Mouse (Mus musculus): ENCODE data around the gene Foxp1. TPM values are rescaled to one million over a fixed set of nuclear protein-coding genes. Genes with fewer than 3 reads are reported as not detected.

Gene Foxp1
- total RNA-seq, 4 experiments from 2014 or later: 27.2 to 37.3 (median 31.2) TPM

DNA sequence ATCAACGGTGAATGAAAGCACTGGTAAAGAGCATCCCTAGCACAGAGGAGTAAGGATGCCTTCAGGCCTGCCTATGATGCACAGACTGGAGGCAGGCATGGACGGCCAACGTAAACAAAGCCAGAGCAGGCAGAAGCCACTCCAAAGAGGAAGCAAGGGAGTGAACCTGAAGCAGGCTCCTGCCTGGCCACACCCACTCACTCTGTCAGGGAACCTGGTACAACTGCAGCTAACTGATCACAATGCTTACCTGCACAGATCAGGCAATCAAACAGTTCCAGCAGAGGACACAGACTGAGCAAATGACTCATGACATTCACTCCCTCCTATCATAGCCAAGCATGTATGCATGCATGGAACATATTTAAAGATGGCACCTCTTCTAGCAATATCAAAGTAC lies 237.5 kb downstream of the Foxp1 start:
- no peak for DNase-seq (ENCODE audit: low spot score)

DNA sequence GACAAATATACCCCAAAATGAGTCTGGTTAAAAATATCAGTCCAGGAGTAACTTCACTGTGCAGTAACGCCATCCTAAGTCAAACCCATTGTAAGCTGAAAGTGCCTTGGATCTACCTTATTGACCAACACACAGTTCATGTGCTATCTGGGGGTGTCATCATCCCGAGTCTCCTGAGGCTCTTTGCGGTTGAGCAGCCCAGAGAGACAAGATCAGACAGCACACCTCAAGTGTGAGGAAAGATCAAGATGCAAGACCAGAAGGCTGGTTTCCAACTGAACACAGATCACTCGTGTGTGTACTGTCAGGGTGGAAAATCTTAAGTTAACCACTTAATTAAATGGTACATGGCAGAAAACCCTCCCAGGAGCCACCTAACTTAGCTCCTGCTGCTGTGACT lies 238.5 kb downstream of the Foxp1 start:
- no peak for DNase-seq (ENCODE audit: low spot score)

- no peak for DNase-seq (ENCODE audit: low spot score)
These were observed 239.5 kb downstream of the Foxp1 start for GRCm38 (mm10) chr6:99282866-99283657.

DNA sequence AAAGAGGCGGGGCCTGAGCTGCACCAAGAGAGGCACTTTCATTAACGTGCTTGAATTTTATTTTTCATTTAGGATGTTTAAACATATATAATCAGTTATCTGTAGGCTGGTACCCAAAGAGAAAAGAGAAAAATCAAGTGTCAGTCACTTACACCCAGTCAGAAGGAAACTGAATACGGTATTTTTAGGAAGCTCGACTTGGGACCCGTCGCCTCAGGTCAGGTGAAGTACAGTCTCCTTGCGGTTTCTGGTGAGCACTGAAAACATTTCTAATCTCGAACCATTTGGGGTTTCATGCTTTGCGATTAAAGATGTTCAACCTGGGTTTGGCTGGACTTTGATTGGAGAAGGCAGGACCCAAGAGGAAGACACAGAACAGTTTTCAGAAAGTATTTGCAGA lies 241.1 kb downstream of the Foxp1 start:
- no peak for DNase-seq (ENCODE audit: low spot score)

DNA sequence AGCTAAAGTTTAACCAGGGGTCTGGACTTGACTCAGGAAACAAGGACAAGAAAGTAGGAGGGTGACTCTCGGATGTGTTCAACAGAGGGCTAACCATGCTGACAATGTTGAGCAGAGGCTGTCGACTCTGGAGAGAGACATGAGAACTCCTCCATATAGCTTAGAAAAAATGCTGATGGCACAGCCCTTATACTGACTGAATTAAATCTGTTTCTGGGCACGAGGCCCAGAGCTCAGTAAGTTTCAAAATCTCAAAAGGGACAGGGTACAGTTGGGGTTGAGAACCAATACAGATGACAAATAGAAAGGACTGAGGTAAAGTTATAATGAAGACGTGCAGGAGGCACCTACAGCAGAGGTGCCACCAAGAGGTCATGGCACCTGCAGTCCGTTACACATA lies 241.9 kb downstream of the Foxp1 start:
- no peak for DNase-seq (ENCODE audit: low spot score)

GRCm38 (mm10) chr6:99277251-99277650 lies 245.3 kb downstream of the Foxp1 start:
- DNase-seq (ENCODE audit: low spot score): no peak

DNA sequence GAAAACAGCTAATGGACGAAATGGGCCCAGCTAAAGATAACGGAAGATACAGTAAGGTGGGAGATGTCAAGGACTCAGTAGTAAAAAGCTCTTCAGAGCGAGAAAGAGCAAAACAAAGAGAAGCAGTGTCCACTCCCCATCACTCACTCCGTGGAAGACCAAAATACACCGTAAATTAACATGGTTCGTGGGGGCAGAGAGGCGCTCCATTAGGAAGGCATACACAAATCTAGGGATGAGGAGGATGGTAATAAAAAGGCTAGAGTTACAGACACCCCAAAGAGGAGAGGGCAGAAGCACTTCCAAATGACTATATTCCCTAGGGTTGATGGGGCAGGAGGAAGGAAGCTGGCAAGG lies 246.2 kb downstream of the Foxp1 start:
- no peak for DNase-seq (ENCODE audit: low spot score)

DNA sequence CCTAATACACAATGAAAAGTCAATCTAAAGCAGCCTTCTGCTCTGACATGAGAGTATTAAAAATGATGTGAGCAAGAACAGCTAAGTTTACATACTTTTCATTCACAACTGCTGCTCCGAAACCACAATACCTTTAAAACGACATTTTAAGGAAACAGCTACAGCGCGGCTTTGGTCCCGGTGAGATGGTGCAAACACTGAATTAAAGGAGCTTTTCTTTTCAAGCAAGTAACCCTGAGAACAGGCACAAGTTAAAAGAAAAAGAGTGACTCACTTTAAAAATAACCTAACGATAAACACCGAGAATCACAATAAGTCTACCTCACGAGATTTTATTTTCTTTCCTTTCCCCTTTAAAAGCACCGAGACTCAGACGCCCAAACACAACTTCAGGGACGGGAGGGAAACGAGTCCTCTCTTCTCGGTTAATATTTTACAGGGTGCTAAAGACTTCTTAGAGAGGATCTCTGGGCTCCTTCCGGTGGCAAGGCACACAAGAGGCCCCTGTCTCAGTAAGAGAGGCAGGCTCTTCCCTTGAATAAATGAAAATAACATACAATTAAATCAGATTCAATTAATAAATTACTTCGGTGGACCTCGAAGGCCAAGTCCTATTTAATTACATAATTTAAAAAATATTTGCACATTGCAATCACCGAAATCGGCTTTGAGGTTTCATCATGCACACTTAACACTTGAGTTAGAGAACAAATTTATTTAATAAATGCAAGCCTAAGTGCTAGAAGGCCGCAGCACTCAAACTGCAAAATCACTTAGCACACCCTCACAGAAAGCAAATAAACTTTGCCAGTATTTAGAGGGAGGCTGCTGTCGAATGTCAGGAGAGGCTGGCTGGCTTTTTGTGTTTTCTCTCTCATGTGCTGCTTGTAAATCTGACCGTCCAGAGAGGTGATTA lies 246.9 kb downstream of the Foxp1 start:
- DNase-seq (ENCODE audit: low spot score): no peak

- DNase-seq (ENCODE audit: low spot score): no peak
These were observed 247.9 kb downstream of the Foxp1 start for GRCm38 (mm10) chr6:99274667-99275066.

DNA sequence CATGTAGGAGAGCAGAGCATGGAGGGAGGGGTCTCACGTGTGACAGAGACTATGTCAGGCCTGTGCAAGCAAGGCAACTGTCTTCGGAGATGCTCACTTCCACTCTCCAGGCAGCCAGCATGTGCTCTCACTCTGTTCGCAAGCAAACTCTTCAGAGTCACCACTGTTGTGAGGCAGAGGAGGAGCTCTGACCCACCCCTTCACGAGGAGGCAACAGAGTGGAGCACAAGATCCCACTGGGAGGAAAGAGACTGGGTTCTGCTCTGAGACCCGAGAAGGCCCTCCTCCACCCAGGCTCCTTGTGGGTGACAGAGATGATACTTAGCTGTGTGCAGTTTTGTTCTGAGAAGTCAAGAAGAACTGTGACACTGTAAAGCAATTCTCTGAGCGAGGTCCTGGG lies 248.3 kb downstream of the Foxp1 start:
- DNase-seq (ENCODE audit: low spot score): no peak

DNA sequence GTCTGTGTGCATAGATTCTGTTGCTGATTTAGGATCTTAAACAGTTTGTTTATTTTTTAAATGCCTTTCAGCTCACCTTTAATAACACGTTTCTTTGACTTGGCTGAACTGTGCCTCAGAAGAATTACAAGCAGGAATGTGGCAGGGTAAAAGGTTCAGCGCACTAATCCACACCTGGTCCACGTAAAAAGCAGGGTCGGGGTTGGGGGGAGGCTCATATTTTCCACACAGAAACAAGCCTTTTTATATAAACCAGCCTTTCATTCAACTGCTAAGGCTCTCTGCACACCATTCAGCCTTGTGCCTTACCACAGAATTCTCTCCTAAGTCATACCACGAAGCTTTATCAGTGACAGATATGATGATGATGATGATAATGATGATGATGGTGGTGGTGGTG lies 249.3 kb downstream of the Foxp1 start:
- no peak for DNase-seq (ENCODE audit: low spot score)

DNA sequence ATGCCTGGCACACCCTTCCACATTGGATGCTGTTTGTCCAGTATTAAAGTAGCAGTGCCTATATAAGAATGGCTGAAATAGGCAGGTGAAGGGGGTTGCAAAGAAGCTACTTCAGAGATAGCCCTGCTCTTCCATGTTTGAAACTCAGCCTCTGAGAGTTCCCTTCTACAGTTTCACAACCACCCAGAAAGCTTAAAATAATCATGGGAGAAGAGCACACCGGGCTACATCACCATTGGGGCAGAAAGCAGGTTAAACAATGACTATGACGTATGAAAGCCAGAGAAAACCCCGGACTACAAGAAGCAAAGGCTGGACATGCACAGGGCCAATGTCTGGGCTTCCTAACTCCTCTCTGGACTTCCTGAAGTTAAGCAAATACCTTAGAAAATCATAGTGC lies 250.3 kb downstream of the Foxp1 start:
- no peak for DNase-seq (ENCODE audit: low spot score)

- DNase-seq (ENCODE audit: low spot score): no peak
These were observed 250.8 kb downstream of the Foxp1 start for GRCm38 (mm10) chr6:99271741-99272140.

DNA sequence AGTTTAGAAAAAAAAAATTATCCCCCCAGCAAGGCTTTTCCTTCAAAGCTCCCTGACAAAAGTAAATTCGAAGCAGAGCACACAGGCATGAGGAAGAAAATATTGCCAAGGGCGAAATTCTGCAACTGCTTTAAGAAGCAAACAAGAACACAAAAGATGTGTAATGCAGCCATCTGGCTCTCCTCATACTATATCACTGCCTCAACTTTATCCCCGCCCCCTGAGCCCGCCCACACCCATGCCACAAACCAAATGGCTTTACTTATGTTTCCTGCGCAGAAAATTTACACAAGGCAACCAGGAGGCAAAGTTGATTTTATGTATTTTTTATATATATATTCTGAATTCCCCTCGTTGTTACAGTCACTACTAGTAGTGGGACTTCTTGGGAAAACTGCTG lies 252.6 kb downstream of the Foxp1 start:
- no peak for DNase-seq (ENCODE audit: low spot score)

- DNase-seq (ENCODE audit: low spot score): no peak
These were observed 254.1 kb downstream of the Foxp1 start for GRCm38 (mm10) chr6:99268171-99269061.

DNA sequence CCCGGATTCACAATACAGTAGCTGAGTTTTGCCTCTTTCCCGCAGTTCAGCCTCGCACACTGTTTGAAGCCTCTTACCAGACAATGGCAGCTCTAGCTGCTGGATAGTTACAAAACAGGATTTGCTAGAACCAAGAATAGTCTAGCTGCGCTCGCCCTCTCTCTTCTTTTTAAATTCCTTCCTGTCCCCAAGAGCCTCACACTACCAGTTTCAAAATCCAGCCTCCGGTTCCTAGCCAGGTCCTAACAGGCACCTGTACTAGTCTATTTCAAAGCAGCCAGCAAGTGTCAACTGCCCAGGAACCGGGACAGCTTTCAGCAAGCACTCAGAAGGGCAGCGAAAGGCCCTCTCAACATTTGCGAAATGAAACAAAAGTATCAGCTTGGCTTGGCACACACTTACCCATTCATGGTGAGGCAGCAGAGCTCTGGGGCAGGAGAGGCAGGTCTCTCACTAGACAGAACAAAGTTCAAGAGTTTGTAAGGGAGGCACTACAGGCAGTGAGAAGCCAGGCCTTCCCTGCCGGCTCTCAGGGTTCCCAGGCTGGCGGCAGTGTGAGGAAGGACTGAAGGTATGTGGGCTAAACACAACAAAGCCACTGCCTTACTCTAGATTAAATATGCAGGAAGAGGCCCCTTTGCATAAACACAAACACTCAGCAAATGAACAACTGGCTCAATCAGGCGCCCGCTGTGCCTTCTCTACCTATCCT lies 256.4 kb downstream of the Foxp1 start:
- DNase-seq (ENCODE audit: low spot score): no peak

GRCm38 (mm10) chr6:99265173-99265572 lies 257.3 kb downstream of the Foxp1 start:
- no peak for DNase-seq (ENCODE audit: low spot score)

DNA sequence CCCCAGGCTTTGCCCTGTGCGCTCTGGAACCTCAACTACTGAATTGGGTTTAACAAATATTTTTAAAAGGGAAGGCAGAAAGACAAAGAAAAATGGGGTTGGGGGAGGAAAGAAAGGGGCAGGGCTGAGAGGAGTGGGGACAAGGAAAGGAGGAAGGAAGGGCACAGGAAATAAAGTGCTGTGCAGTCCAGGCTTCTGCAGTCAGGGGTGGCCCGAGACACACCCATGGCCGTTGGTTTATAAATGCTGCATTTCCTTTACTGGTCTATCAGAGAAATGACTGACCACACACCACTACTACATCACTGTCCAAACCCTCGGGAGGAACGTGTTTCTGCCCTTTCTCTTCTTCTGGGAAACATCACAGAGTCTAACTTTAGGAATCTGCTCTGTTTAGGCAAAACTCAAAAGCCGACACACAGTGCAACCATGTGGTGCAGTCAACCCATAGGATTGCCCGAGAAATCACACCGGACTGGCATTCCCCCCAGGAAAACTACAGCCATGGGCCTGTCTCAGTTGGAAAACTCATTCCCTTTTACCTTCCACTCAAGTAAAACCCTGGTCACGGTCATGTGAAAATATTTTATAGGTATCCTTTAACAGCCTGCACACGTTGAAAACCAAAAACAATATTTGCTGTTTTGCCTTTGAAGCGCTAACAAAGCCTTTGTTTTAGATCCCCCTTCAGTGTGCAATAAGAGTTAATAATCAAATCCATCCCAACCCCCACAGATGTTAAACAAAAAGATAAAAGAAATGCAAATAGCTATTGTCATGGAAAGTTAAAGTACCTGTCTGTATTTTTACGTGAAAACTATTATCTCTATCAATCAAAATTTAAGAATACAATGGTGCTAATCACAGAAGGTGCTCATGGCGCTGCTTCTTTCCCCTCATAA lies 258.1 kb downstream of the Foxp1 start:
- DNase-seq (ENCODE audit: low spot score): no peak

DNA sequence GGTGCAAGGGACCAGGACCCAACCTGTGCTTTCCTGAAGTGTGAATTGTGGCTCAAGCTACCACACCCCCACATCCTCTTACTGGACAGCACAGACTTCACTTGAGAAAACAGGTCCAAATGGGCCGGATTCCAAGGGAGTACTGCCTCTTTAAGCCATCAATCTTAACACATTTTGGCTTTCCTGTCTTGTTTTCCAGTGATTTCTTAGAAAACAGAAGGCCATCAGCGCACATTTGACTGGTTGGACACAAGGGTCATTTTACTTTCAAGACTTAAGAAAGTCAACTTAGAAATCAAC lies 258.7 kb downstream of the Foxp1 start:
- DNase-seq (ENCODE audit: low spot score): peak; percentile 19

Measured in heart, adult 8-10 months (tissue).